Mouse (Mus musculus): ENCODE results near the gene Dydc2.
"Not testable (repeated sequence)": the region's sequence is repeated elsewhere in the genome, so short reads cannot be mapped to it uniquely, and the experiment has no call there.

Dydc2 gene

GRCm38 (mm10) chr14:41069108-41069507 lies at the start of gene Dydc2:
Gene Dydc2 (minus strand): TSS chr14:41069208.
- no peak for DNase-seq (ENCODE audit: low read depth in 2 of 2, low spot score in 2 of 2)

DNA sequence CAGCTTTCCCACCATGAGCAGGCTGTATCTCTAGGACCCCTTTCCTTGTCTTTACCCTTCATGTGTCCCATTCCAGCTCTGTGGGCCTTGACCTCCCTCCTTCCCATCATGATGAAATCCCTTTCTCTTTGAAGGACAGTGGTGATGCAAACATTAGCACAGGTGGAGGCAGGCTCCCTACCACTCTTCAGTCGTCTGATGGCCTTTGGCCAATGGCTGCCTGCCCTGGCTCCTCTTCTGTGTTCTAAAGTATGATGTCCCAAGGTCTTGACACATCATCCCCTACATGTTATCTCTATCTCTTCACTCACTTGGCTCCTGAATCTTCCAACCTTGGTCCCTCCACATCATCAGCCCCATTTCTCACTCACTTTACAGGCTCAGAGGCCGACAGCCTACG lies 47.3 kb upstream of the Dydc2 start:
- no peak for DNase-seq (ENCODE audit: low read depth in 2 of 2, low spot score in 2 of 2)

DNA sequence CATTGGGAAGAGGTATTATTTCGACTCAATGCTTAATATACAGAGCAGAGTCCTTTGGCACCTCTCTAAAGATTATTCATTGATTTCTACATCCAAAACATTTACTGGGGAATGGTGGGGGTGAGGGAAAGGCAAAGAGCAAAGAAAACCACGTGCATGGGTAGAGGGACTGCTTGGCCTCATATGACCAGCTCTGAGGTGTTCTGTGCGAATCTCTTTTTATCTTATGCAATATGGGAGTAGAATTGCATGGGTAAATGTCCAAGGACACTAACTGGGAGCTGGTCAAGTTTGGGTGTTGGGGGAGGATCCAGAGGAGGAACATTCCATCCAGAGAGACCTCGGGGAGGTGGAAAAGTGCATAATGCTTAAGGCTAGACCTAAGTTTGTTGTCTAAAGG lies 43.9 kb upstream of the Dydc2 start:
- no peak for DNase-seq (ENCODE audit: low read depth in 2 of 2, low spot score in 2 of 2)

- DNase-seq (ENCODE audit: low read depth in 2 of 2, low spot score in 2 of 2), result no peak
Observed at GRCm38 (mm10) chr14:41111031-41111668, 42.1 kb upstream of the Dydc2 start.

- no peak for DNase-seq (ENCODE audit: low read depth in 2 of 2, low spot score in 2 of 2)
Observed at GRCm38 (mm10) chr14:41104853-41105444, 35.9 kb upstream of the Dydc2 start, which contains the start of gene Mat1a. Gene Mat1a (plus strand): TSS chr14:41105035.

- no peak for DNase-seq (ENCODE audit: low read depth in 2 of 2, low spot score in 2 of 2)
Observed at GRCm38 (mm10) chr14:41102269-41102668, 33.3 kb upstream of the Dydc2 start.

- DNase-seq (ENCODE audit: low read depth in 2 of 2, low spot score in 2 of 2), result no peak
Observed at GRCm38 (mm10) chr14:41101242-41101641, 32.2 kb upstream of the Dydc2 start.

DNA sequence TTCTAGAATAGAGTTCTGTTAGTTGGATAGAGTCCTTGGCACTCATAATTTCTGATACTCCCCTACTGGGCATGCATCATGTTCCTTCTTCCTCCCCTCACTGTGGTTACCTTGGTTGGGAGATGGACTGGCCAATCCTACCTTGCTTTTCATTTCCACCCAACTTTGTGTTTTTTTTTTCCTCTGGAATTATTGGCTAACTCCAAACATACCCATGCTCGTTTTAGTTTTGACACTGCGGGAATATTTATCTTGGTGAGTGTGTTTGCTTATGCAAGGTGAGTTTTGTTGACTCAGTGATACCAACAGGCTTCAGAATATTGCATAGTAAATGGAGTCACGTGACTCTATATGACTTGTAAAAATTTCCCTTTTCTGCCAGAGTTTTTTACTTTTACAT lies 31.7 kb upstream of the Dydc2 start:
- no peak for DNase-seq (ENCODE audit: low read depth in 2 of 2, low spot score in 2 of 2)

- DNase-seq (ENCODE audit: low read depth in 2 of 2, low spot score in 2 of 2), result no peak
Observed at GRCm38 (mm10) chr14:41098726-41099125, 29.7 kb upstream of the Dydc2 start.

DNA sequence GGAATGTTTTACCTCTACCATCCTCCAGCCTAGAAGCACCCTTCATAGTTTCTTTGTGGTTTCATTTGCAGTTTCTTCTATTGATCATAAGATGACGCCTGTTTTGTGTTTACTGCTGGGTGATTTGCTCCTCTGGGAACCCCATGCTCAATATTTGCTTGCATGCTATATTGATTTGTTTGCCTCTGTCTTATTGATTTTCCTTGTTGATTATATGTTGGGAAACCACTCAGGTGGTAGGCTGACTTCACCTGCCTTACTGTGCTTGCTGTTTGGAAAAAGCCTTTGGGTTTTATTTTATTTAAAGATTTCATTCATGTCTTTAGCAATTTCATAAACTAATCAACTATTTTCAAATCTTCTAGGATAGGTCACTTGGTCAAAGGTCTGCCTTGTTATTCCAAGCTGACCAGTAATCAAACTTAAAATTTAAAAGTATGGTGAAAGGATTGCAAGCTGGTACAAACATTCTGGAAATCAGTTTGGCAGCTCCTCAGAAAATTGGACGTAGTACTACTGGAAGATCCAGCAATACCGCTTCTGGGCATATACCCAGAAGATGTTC lies 27.4 kb upstream of the Dydc2 start:
- DNase-seq (ENCODE audit: low read depth in 2 of 2, low spot score in 2 of 2), result no peak

DNA sequence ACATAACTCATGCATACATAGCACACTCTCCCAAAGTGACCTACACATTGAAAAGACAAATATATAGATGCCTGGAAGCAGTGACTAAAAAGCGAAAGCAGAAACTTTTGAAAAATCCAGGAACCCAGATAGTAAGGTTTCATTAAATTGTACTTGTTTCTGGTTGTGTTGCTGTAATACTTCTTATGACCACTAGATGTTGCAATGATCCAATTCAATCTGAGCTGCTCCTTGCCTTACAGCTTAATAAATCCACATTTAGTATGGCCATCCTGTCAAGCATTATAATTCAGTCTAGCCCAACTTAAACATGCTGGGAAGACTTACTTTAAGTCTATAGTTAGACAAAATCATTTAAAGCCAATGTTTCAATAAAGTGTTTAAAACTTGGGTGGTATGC lies 25.1 kb upstream of the Dydc2 start:
- DNase-seq (ENCODE audit: low read depth in 2 of 2, low spot score in 2 of 2), result no peak

GRCm38 (mm10) chr14:41090777-41091176 lies 21.8 kb upstream of the Dydc2 start:
- no peak for DNase-seq (ENCODE audit: low read depth in 2 of 2, low spot score in 2 of 2)

DNA sequence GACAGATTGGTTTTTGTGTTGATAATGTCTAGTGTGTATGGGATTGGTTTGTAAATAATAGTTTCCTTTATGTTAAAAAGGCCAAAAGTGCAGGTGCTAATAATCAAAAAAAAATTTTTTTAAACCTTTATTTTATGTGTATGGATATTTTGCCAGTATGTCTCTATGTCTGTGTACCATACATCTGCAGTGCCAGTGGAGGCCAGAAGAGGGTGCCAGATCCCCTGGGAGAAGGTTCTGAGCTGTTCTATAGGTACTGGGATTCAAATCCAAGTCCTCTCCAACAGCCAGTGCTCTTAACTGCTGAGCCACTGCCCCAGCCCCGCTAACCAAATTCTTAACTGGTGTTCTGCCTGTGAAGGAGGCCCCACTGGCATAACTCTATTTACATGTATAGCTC lies 18.5 kb upstream of the Dydc2 start:
- DNase-seq (ENCODE audit: low read depth in 2 of 2, low spot score in 2 of 2), result peak in 1 of 2 experiments; percentile 6

- DNase-seq (ENCODE audit: low read depth in 2 of 2, low spot score in 2 of 2), result no peak
Observed at GRCm38 (mm10) chr14:41082408-41082807, 13.4 kb upstream of the Dydc2 start.

- no peak for DNase-seq (ENCODE audit: low read depth in 2 of 2, low spot score in 2 of 2)
Observed at GRCm38 (mm10) chr14:41072944-41073275, 3.9 kb upstream of the Dydc2 start.

DNA sequence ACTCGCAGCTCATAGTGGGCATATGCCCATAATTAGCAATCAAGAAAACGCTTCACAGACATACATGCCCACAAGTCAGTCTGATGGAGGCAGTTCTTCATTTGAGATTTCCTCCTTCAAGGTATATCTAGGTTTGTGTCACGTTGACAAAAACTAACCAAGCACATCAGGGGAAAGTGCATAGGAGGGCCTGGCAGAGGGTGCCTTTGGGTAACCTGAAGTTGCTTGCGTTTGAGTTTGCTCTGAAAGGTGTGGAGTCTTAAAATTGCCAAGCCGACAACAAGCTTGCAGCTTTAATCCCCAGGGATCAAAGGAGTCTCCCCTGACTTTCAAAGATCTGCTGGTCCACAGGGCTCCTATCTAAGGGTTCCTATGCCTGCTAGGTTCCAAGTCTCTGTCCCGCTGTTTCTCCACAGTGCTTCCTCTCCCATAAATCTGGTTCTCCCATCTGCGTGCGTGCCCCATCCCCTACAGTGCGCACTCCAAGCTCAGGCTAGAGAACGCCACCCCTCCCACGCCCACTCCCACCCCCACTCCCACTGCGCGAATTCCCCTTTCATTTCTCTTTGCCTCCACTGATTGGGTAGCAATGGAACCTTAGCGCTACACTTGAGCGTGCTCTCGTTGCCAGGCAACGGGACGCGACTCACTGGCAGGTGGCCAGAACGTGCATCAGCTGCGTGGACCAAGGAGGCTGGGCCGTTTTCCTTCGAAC lies 3.4 kb upstream of the Dydc2 start, which contains the start of gene Dydc1:
Gene Dydc1 (plus strand): TSS at position 683 of the 715 bp plus-strand sequence.
- DNase-seq (ENCODE audit: low read depth in 2 of 2, low spot score in 2 of 2), result no peak

- no peak for DNase-seq (ENCODE audit: low read depth in 2 of 2, low spot score in 2 of 2)
Observed at GRCm38 (mm10) chr14:41070343-41070742, 1.3 kb upstream of the Dydc2 start.

DNA sequence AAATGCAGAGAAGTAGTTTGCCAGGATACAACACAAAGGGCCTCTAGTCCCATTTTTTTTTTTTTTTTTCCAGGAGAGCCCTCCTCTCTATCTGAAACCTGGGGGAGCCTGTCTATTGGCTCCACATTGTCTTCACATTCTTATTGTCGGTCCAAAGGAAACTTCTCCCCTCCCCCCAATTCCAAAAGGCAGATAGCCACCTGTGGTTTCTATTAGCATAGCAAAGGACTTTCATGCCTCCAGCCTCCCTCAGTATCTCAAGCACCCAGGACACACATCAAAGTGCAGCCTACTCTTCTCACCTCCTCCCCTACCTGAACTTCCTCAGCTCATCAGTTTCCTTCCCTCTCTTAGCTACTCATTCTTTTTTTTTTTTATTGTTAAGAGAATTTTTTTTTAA lies 2.6 kb downstream of the Dydc2 start:
- no peak for DNase-seq (ENCODE audit: low read depth in 2 of 2, low spot score in 2 of 2)

GRCm38 (mm10) chr14:41065168-41065567 lies 3.8 kb downstream of the Dydc2 start:
- no peak for DNase-seq (ENCODE audit: low read depth in 2 of 2, low spot score in 2 of 2)

DNA sequence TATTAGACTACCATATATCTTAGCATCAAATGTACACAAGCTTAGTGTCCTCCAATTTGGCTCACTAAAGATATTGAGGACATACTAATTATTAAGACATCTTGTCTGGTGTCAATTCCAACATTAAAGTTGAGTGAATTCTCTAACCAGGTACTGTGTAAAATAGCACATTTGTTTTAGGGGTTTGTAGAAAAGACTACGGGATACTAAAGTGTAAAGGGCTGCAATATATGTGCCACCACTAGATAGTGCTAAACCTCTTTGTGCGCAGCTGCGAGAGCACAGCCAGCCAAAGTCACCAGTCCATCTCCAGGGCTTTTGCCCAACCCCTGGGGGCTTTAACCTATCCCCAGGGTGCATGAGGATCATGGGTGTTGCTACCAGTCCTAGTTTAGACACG lies 15.8 kb downstream of the Dydc2 start:
- DNase-seq (ENCODE audit: low read depth in 2 of 2, low spot score in 2 of 2), result not testable (repeated sequence)

DNA sequence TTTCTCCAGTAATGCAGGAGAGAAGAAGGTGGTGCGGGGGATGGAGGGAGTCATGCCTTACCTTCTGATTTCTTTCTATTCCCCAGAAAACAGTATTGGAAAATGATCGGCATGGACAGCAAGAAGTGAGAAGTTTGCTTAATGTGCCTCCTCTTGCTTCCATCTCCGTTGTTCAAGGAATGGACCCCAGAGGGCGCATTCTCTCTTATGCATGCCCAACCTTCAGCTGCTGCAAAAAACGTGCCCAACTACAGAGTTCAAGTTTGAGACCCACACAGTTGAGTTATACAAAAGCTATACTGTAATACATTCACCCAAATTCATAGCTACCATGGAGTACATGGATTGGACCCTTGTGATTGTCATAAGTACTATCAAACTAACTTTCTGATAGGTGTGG lies 16.5 kb downstream of the Dydc2 start:
- DNase-seq (ENCODE audit: low read depth in 2 of 2, low spot score in 2 of 2), result no peak

DNA sequence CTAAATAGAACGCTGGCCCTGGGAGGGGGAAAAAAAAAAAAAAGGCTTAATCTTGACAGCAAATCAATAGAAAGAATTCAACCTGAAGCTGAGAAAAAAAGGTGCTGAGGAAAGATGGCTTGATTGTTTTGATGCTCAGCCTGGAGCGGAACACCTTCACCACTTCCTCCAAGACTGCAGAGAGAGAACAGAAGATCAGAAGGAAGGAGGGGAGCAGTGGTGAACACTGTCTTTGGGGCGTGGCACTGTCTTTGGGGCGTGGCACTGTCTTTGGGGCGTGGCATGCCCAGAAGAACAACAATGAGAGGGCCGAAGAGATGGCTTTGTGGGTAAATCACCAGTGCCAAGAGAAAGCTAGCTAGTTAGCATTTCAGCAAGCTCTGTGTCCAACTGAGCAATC lies 18.5 kb downstream of the Dydc2 start:
- DNase-seq (ENCODE audit: low read depth in 2 of 2, low spot score in 2 of 2), result peak in 1 of 2 experiments; percentile 21
